9 mouse cellular contexts compared by ENCODE assay signal in genomic region chr11:54304471-54304873, GRCm38 (mm10). TPM values are rescaled to one million over a fixed set of nuclear protein-coding genes. Genes with fewer than 3 reads are reported as not detected.
DNase-seq lines count a peak whose midpoint lies in the region; ATAC-seq and TF ChIP-seq lines count a peak whose summit lies in the region.
"Had no signal": no experiment of that assay in that cellular context is flagged by ENCODE, and none has a peak within 500 bp of the region (broad histone marks: within the 10 kb centered on the region; RNA-seq: fewer than 3 reads in every experiment).

No protein-coding gene starts in this region.

- H3K4me3 ChIP-seq in lung, embryonic 14.5 days (ENCODE audit: low read depth, low read length) = peak overlapping the region; percentile 44
- peak overlapping the region; percentile 31 for H3K4me3 ChIP-seq in embryonic fibroblast, embryonic 13.5 days (ENCODE audit: insufficient read depth, low read length)
- H3K4me3 ChIP-seq in limb, embryonic 11.5 days (ENCODE audit: low read depth, low read length) = peak overlapping the region; percentile 48

- H3K4me2 ChIP-seq in lung, embryonic 14.5 days = peak overlapping the region; percentile 94
- peak overlapping the region; percentile 96 for H3K4me2 ChIP-seq in limb, embryonic 11.5 days (ENCODE audit: low read depth, severe bottlenecking)

- no peak for TF ChIP-seq CTCF in lung, embryonic 14.5 days (IDR thresholded peaks at IDR 0.05; ENCODE audit: low read depth)
- TF ChIP-seq CTCF in embryonic fibroblast, embryonic 13.5 days (IDR thresholded peaks at IDR 0.05; ENCODE audit: borderline replicate concordance, insufficient read depth, low read length) = no peak

- no peak overlapping the region for H3K27ac ChIP-seq in lung, embryonic 14.5 days (ENCODE audit: low read depth)
- H3K27ac ChIP-seq in embryonic fibroblast, embryonic 13.5 days (ENCODE audit: insufficient read depth, low read length) = no peak overlapping the region
- no peak overlapping the region for H3K27ac ChIP-seq in limb, embryonic 11.5 days (replicated peaks; ENCODE audit: low read depth, low read length)

- H3K9ac ChIP-seq in lung, embryonic 14.5 days = peak overlapping the region; percentile 36
- peak overlapping the region; percentile 52 for H3K9ac ChIP-seq in limb, embryonic 11.5 days (ENCODE audit: low read length)

- peaks cover 20% of the 10 kb centered on the region for H3K27me3 ChIP-seq in lung, embryonic 14.5 days (ENCODE audit: insufficient read depth, low read length)
- no peaks in the 10 kb centered on the region for H3K27me3 ChIP-seq in limb, embryonic 11.5 days (ENCODE audit: control insufficient read depth, insufficient read depth, low read length)

- no peaks in the 10 kb centered on the region for H3K4me1 ChIP-seq in lung, embryonic 14.5 days (ENCODE audit: insufficient read depth)
- no peaks in the 10 kb centered on the region for H3K4me1 ChIP-seq in embryonic fibroblast, embryonic 13.5 days (ENCODE audit: control insufficient read depth, insufficient read depth, low read length)
- 0 out of 2 replicates have a peak, but pooled peaks cover 2% of the 10 kb centered on the region for H3K4me1 ChIP-seq in limb, embryonic 11.5 days (ENCODE audit: control insufficient read depth, insufficient read depth, low read length)

- no peak for DNase-seq in lung, embryonic 14.5 days
- DNase-seq in lung, postnatal 10 days = no peak
- peak; percentile 24 for DNase-seq in limb, embryonic 11.5 days (ENCODE audit: low spot score)
- DNase-seq in retina, postnatal 1 day = peak; percentile 67
- DNase-seq in ovary, postnatal 14 days (ENCODE audit: low spot score) = no peak
- no peak for DNase-seq in gastrocnemius, adult 18-20 months (ENCODE audit: low spot score)

- H3K36me3 ChIP-seq in lung, embryonic 14.5 days (ENCODE audit: insufficient read depth) = no peaks in the 10 kb centered on the region
- no peaks in the 10 kb centered on the region for H3K36me3 ChIP-seq in limb, embryonic 11.5 days (ENCODE audit: control insufficient read depth, insufficient read depth, low read length)

- H3K9me3 ChIP-seq in lung, embryonic 14.5 days (ENCODE audit: low read depth, low read length) = no peaks in the 10 kb centered on the region
- H3K9me3 ChIP-seq in limb, embryonic 11.5 days (ENCODE audit: control insufficient read depth, low read length) = no peaks in the 10 kb centered on the region

- ATAC-seq in lung, embryonic 14.5 days (ENCODE audit: insufficient read depth) = no peak
- ATAC-seq in limb, embryonic 11.5 days (ENCODE audit: insufficient number of reproducible peaks, low FRiP score, low TSS enrichment, low read depth) = no peak
- ATAC-seq in monocyte, adult 5-6 weeks (replicated peaks; ENCODE audit: insufficient number of reproducible peaks, low FRiP score, low TSS enrichment, poor library complexity, severe bottlenecking) = no peak

- WGBS in lung, embryonic 14.5 days = 8% methylated on average over 7 of the region's 7 CpGs
- WGBS in limb, embryonic 11.5 days = 5% methylated on average over 7 of the region's 7 CpGs

- no peak for TF ChIP-seq POLR2A in embryonic fibroblast, embryonic 13.5 days (IDR thresholded peaks at IDR 0.05; ENCODE audit: low read depth, low read length)

RNA-seq across cellular contexts. Expression of gene Acsl6, which starts 0.9 kb away (rescaled TPM):
- polyA plus RNA-seq in lung, embryonic 14.5 days (2014; fragmentation: Nextera tagmentation; extraction: Ambion mirVana) = 0.35 and 0.67 TPM in 2 replicates
- polyA plus RNA-seq in embryonic fibroblast, embryonic 13.5 days (2011; ENCODE audit: insufficient read length, low read depth, missing spikeins) = 0.77 and 1.1 TPM in 2 replicates
- 1.5 and 1.7 TPM in 2 replicates for polyA plus RNA-seq in limb, embryonic 11.5 days (2014; fragmentation: Nextera tagmentation; extraction: Ambion mirVana)
- 2.0 TPM in 1 of 3 replicates, not detected in the others for total RNA-seq in monocyte, adult 5-6 weeks (2017)
- 10 to 100 TPM; 23.3 to 30.9 TPM for total RNA-seq in gastrocnemius, adult 18-20 months (2021)

RNA-seq across cellular contexts. Expression of gene Il3, which starts 37.4 kb away (rescaled TPM):
- polyA plus RNA-seq in lung, embryonic 14.5 days (2014; fragmentation: Nextera tagmentation; extraction: Ambion mirVana) = not detected in 2 replicates
- not detected in 2 replicates for polyA plus RNA-seq in embryonic fibroblast, embryonic 13.5 days (2011; ENCODE audit: insufficient read length, low read depth, missing spikeins)
- not detected in 2 replicates for polyA plus RNA-seq in limb, embryonic 11.5 days (2014; fragmentation: Nextera tagmentation; extraction: Ambion mirVana)
- not detected in 3 replicates for total RNA-seq in monocyte, adult 5-6 weeks (2017)
- not detected for total RNA-seq in gastrocnemius, adult 18-20 months (2021)
- total RNA-seq: adrenal gland, postnatal 25 days had no signal

RNA-seq across cellular contexts. Expression of gene Csf2, which starts 55.0 kb away (rescaled TPM):
- polyA plus RNA-seq in lung, embryonic 14.5 days (2014; fragmentation: Nextera tagmentation; extraction: Ambion mirVana) = 0.24 and 0.32 TPM in 2 replicates
- not detected in 2 replicates for polyA plus RNA-seq in embryonic fibroblast, embryonic 13.5 days (2011; ENCODE audit: insufficient read length, low read depth, missing spikeins)
- not detected in 2 replicates for polyA plus RNA-seq in limb, embryonic 11.5 days (2014; fragmentation: Nextera tagmentation; extraction: Ambion mirVana)
- total RNA-seq in monocyte, adult 5-6 weeks (2017) = 1.4 to 2.0 TPM in 2 of 3 replicates, not detected in the other
- not detected for total RNA-seq in gastrocnemius, adult 18-20 months (2021)
- total RNA-seq: adrenal gland, postnatal 25 days had no signal

Comparison
In these comparisons a context has a peak if more than half of its experiments do, and no peak if none do; other contexts are left out.
1. DNase-seq: peak in limb, embryonic 11.5 days (single experiment) and retina, postnatal 1 day (single experiment); none in lung, embryonic 14.5 days (single experiment), lung, postnatal 10 days (single experiment), ovary, postnatal 14 days (single experiment) and gastrocnemius, adult 18-20 months (single experiment).
2. Peak in every context shown above with its lines, with median percentiles within 50 percentile points of each other: H3K4me3 ChIP-seq.